Mouse (Mus musculus): ENCODE data around the gene Cdh13.
A peak's percentile ranks its signal among the peaks of the same experiment; 100 is the strongest.

Gene Cdh13

GRCm38 (mm10) chr8:119159794-119160193 lies 876.3 kb downstream of the Cdh13 start:
- DNase-seq: no peak

GRCm38 (mm10) chr8:119164076-119164475 lies 880.5 kb downstream of the Cdh13 start:
- DNase-seq: no peak

GRCm38 (mm10) chr8:119177226-119177935 lies 893.8 kb downstream of the Cdh13 start:
- DNase-seq: no peak

GRCm38 (mm10) chr8:119180626-119181025 lies 897.1 kb downstream of the Cdh13 start:
- DNase-seq: no peak

- peak in 1 of 2 experiments; percentile 6 for DNase-seq
Measured at GRCm38 (mm10) chr8:119195695-119196094, 912.2 kb downstream of the Cdh13 start.

- no peak for DNase-seq
Measured at GRCm38 (mm10) chr8:119196486-119197150, 913.1 kb downstream of the Cdh13 start.

GRCm38 (mm10) chr8:119208567-119208966 lies 925.0 kb downstream of the Cdh13 start:
- DNase-seq: no peak

- DNase-seq: peak; percentile 7 to 17
Measured at GRCm38 (mm10) chr8:119224547-119224946, 941.0 kb downstream of the Cdh13 start.

- no peak for DNase-seq
Measured at GRCm38 (mm10) chr8:119245181-119245580, 961.6 kb downstream of the Cdh13 start.

GRCm38 (mm10) chr8:119245641-119246040 lies 962.1 kb downstream of the Cdh13 start:
- no peak for DNase-seq

GRCm38 (mm10) chr8:119254358-119254757 lies 970.8 kb downstream of the Cdh13 start:
- no peak for DNase-seq

GRCm38 (mm10) chr8:119258642-119259041 lies 975.1 kb downstream of the Cdh13 start:
- DNase-seq: no peak

- DNase-seq: no peak
Measured at GRCm38 (mm10) chr8:119263750-119264149, 980.2 kb downstream of the Cdh13 start.

GRCm38 (mm10) chr8:119266304-119266703 lies 982.8 kb downstream of the Cdh13 start:
- no peak for DNase-seq

- DNase-seq: no peak
Measured at GRCm38 (mm10) chr8:119269576-119269975, 986.0 kb downstream of the Cdh13 start.

GRCm38 (mm10) chr8:119270371-119270770 lies 986.8 kb downstream of the Cdh13 start:
- DNase-seq: no peak

GRCm38 (mm10) chr8:119272891-119273290 lies 989.4 kb downstream of the Cdh13 start:
- no peak for DNase-seq

GRCm38 (mm10) chr8:119275442-119275841 lies 991.9 kb downstream of the Cdh13 start:
- DNase-seq: no peak

GRCm38 (mm10) chr8:119277047-119277451 lies 993.5 kb downstream of the Cdh13 start:
- no peak for DNase-seq

GRCm38 (mm10) chr8:119281761-119282160 lies 998.2 kb downstream of the Cdh13 start:
- DNase-seq: no peak

GRCm38 (mm10) chr8:119284516-119284915 lies 1001.0 kb downstream of the Cdh13 start:
- no peak for DNase-seq

GRCm38 (mm10) chr8:119284920-119285319 lies 1001.4 kb downstream of the Cdh13 start:
- no peak for DNase-seq

GRCm38 (mm10) chr8:119295477-119295876 lies 1011.9 kb downstream of the Cdh13 start:
- DNase-seq: no peak

GRCm38 (mm10) chr8:119297752-119298151 lies 1014.2 kb downstream of the Cdh13 start:
- peak; percentile 8 to 19 for DNase-seq

Measured in thymus, postnatal 36 days (tissue).